Mouse (Mus musculus) midbrain, embryonic 13.5 days (tissue): ENCODE measurements around the gene Kitl. TPM values are rescaled to one million over a fixed set of nuclear protein-coding genes. Genes with fewer than 3 reads are reported as not detected.

Source experiments
- ATAC-seq: fragments of 200-750 bp; cut with Nextera tagmentation; 2 replicates; pipeline ENCODE4 v1.8.0; 2017; ENCODE audit warnings: mild to moderate bottlenecking, moderate TSS enrichment, moderate library complexity
- H3K27ac ChIP-seq: fragments of 300-500 bp; sonication (generic); 2 replicates; pipeline ENCODE4 v1.5.1; 2015; ENCODE audit warnings: inconsistent platforms, mild to moderate bottlenecking, moderate library complexity
- H3K27me3 ChIP-seq: fragments of 300-500 bp; sonication (generic); 2 replicates; pipeline ENCODE4 v1.6.1; 2015; ENCODE audit warnings: mild to moderate bottlenecking, inconsistent platforms
- H3K36me3 ChIP-seq: fragments of 300-500 bp; sonication (generic); 2 replicates; pipeline ENCODE4 v1.6.1; 2015; ENCODE audit warnings: mild to moderate bottlenecking, inconsistent platforms
- H3K4me1 ChIP-seq: fragments of 300-500 bp; sonication (generic); replicated peaks from 2 replicates; pipeline ENCODE4 v1.6.1; 2015; ENCODE audit warnings: inconsistent platforms
- H3K4me2 ChIP-seq: fragments of 300-500 bp; sonication (generic); replicated peaks from 2 replicates; pipeline ENCODE4 v1.6.1; 2015; ENCODE audit warnings: moderate library complexity, mild to moderate bottlenecking, inconsistent platforms
- H3K4me3 ChIP-seq: fragments of 300-500 bp; sonication (generic); replicated peaks from 2 replicates; pipeline ENCODE4 v1.5.1; 2015; ENCODE audit warnings: mild to moderate bottlenecking, inconsistent platforms
- H3K9ac ChIP-seq: fragments of 300-500 bp; sonication (generic); replicated peaks from 2 replicates; pipeline ENCODE4 v1.6.1; 2015; ENCODE audit warnings: mild to moderate bottlenecking, inconsistent platforms
- H3K9me3 ChIP-seq: fragments of 300-500 bp; sonication (generic); 2 replicates; pipeline ENCODE4 v1.6.1; 2016; ENCODE audit warnings: mild to moderate bottlenecking, inconsistent platforms
- WGBS: fragments of 180-500 bp; shearing (Covaris S2); methylation state at CpG from one replicate; pipeline ENCODE4 v1.1.7; 2015; 5-methylcytosine and 5-hydroxymethylcytosine counted together
- polyA plus RNA-seq: library from polyadenylated mRNA; unstranded; fragments of >200 nt; fragmentation: Nextera tagmentation; extraction: Ambion mirVana; gene quantifications from 2 replicates; pipeline ENCODE4 v1.2.1, GENCODE M21; 2015

Kitl gene
- polyA plus RNA-seq, 1 experiment from 2014 or later, result 21.4 TPM

DNA sequence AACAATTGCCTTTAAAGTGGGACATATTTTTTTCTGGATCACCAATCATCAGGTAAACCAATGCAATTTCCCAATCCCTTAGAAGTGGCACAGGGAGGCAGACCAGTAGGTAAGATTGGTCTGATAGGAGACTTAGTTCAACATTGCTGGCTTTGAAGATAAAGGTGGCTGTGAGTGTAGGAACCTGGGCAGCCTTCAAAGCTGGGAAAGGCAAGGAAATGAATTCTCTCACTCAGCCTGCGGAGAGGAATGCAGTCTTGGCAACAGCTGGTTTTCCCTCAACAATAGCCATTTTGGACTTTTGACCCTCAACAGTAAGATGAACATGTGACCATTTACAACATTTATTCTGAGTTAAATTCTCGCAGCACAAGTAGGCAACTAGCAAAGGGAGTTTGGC, 1.3 kb upstream of the Kitl start:
- no peak overlapping the region for H3K4me3 ChIP-seq
- WGBS, result 43% methylated on average over 2 of the region's 2 CpGs
- no peak overlapping the region for H3K9ac ChIP-seq
- no peaks in the 10 kb centered on the region for H3K36me3 ChIP-seq
- no peaks in the 10 kb centered on the region for H3K9me3 ChIP-seq
- H3K4me2 ChIP-seq, result no peak overlapping the region
- H3K4me1 ChIP-seq, result peaks cover 23% of the 10 kb centered on the region
- no peak overlapping the region for H3K27ac ChIP-seq
- ATAC-seq, result no peak
- peaks cover 85% of the 10 kb centered on the region for H3K27me3 ChIP-seq

DNA sequence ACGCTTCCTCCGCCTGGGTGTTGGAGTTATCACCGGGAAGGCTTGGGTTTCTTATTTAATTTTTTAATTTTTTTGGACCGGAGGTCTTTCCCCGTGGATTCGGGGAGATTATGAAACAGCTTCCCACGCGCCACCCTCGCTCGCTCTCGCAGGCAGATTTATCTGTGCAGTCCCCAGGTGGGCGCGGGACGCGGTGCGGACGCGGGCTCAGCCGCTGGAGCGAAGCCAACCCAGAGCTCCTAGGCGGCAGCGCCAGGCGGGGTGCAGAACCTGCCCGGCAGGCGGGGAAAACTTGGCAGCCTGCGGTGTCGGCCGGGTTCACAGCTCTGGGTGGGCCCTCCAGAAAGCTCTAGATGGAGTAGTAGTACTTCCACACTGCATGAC, 888 bp downstream of the Kitl start:
- Histone ChIP-seq H3K27ac (peak overlapping the region; percentile 7; the same call in 1 of the 2 replicates), H3K4me2 (peak overlapping the region; percentile 83), H3K27me3 (peaks cover 88% of the 10 kb centered on the region), H3K4me3 (peak overlapping the region; percentile 52), H3K4me1 (peaks cover 23% of the 10 kb centered on the region), H3K36me3 (no peaks in the 10 kb centered on the region), H3K9me3 (no peaks in the 10 kb centered on the region), H3K9ac (peak overlapping the region; percentile 65)
- ATAC-seq, result peak; percentile 57
- WGBS, result under 1% methylated on average over 28 of the region's 28 CpGs

DNA sequence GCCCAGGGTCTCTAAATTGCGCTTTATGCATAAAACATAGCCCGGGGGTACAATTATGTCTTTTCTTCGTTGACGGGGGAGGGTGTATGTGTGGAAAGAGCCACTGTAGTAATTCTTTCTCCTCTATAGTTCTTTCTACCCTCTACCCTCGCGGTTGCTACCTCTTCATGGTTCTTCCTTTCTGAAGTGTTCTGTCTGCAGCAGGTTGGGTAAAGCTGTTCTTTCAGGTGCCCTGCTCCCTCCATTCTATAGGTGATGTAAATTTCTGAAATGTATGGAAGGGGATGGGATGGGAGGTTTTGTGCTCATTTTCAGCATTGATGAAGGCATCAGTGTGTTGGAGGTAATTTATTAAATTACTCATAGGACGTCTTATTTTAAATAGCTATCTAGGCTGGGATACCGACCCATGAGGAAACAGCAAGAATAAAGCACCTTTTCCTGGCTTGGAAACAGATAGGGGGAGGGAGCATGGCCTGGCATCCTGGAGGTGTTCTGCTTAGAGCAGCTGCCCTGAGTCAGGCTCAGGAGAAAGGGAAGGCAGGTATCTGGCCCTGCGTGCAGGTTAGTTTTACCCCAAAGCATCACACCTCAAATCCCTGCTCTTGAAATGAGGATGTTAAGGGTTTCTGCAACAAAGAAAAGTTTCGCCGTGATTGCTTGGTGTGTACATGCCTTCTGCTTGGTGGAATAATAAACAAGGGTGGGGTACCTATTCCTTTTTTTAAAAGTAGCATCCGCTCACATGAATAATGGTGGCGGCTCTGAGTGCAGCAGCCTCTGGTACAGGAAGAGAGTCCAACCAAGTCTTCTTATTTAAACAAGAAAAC, 1.7 kb downstream of the Kitl start:
- H3K9me3 ChIP-seq, result no peaks in the 10 kb centered on the region
- peaks cover 91% of the 10 kb centered on the region for H3K27me3 ChIP-seq
- 0 out of 2 replicates have a peak overlapping the region, but pooled peaks have one; percentile 36 for H3K9ac ChIP-seq
- peak overlapping the region; percentile 52 for H3K4me3 ChIP-seq
- no peaks in the 10 kb centered on the region for H3K36me3 ChIP-seq
- peaks cover 26% of the 10 kb centered on the region for H3K4me1 ChIP-seq
- ATAC-seq, result no peak
- H3K27ac ChIP-seq, result no peak overlapping the region
- peak overlapping the region; percentile 83 for H3K4me2 ChIP-seq
- 18% methylated on average over 13 of the region's 13 CpGs for WGBS

DNA sequence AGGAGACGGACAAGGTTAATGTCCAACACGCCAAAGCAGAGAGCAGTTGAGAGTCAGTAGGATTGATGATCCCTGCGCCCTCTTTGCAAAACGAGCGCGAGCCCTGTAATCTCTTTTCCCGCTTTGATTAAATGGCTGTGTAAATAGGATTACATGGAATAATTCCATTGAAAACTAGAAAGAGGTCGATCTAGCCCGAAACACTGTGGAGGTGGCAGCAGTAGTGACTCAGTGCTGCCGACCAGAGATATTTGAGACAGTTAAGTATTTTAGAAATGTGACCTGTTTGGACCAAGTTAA, 2.3 kb downstream of the Kitl start:
- Histone ChIP-seq H3K27me3 (peaks cover 94% of the 10 kb centered on the region), H3K27ac (no peak overlapping the region)
- 2% methylated on average over 10 of the region's 10 CpGs for WGBS

DNA sequence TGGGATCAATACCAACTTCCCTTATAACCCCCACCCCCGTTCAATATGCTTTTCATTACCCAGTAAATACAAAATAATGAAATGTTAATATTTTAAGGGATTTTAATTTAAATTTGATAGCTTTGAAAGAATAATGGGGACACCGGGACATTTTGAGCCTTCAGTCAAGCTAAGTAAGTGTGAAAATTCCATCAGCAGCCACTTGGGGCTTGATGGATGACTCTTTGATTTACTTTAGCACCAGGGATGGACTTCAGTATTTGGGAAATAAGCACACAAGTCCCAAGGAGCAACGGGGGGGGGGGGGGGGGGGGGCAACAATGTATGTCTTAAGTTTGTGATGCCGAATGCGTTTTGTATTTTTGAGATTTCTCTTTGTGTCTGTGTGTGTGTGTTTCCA, 3.1 kb downstream of the Kitl start:
- Histone ChIP-seq H3K27ac (no peak overlapping the region), H3K9me3 (no peaks in the 10 kb centered on the region), H3K4me1 (peaks cover 33% of the 10 kb centered on the region), H3K4me3 (no peak overlapping the region), H3K36me3 (no peaks in the 10 kb centered on the region), H3K9ac (no peak overlapping the region), H3K4me2 (no peak overlapping the region; the same call in 1 of the 2 replicates), H3K27me3 (peaks cover 94% of the 10 kb centered on the region)
- ATAC-seq, result no peak
- WGBS, result 36% methylated on average over 5 of the region's 5 CpGs

More for the DNA sequence above, 2.3 kb downstream of the Kitl start:
- no peak for ATAC-seq
- Histone ChIP-seq H3K9ac (no peak overlapping the region), H3K9me3 (no peaks in the 10 kb centered on the region), H3K4me2 (peak overlapping the region; percentile 83), H3K4me1 (peaks cover 32% of the 10 kb centered on the region), H3K36me3 (no peaks in the 10 kb centered on the region), H3K4me3 (peak overlapping the region; percentile 52)

- no peak for ATAC-seq
- no peak overlapping the region for H3K9ac ChIP-seq
Observed at GRCm38 (mm10) chr10:100019246-100020195, 4.1 kb downstream of the Kitl start.

GRCm38 (mm10) chr10:100022090-100022834, 6.8 kb downstream of the Kitl start:
- WGBS, result 20% methylated on average over 11 of the region's 11 CpGs

More at GRCm38 (mm10) chr10:100019246-100020195, 4.1 kb downstream of the Kitl start:
- H3K27ac ChIP-seq, result no peak overlapping the region
- no peaks in the 10 kb centered on the region for H3K36me3 ChIP-seq
- H3K4me1 ChIP-seq, result peaks cover 33% of the 10 kb centered on the region
- peak overlapping the region; percentile 6; the same call in 1 of the 2 replicates for H3K4me2 ChIP-seq
- H3K4me3 ChIP-seq, result no peak overlapping the region
- H3K27me3 ChIP-seq, result peaks cover 93% of the 10 kb centered on the region
- WGBS, result 67% methylated on average over 17 of the region's 17 CpGs
- no peaks in the 10 kb centered on the region for H3K9me3 ChIP-seq

DNA sequence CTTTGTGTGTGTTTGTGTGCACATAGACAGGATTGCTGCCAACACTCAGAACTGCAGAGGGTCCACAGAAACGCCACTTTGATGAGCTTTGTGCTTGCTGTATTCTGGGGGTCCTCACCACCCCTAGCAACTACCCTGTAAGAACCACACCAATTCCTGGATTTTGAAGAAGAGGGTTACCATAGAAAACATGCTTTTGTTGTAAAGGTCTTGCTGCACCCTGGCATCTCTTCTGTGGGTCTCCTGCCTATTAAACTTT, 7.3 kb downstream of the Kitl start:
- no peak overlapping the region for H3K27ac ChIP-seq
- H3K36me3 ChIP-seq, result no peaks in the 10 kb centered on the region
- no peak overlapping the region for H3K4me3 ChIP-seq
- H3K9ac ChIP-seq, result no peak overlapping the region
- peaks cover 81% of the 10 kb centered on the region for H3K27me3 ChIP-seq
- no peaks in the 10 kb centered on the region for H3K9me3 ChIP-seq
- ATAC-seq, result 0 out of 2 replicates have a peak, but pooled peaks have one; percentile 18
- no peak overlapping the region for H3K4me2 ChIP-seq
- WGBS, result 52% methylated on average over 1 of the region's 1 CpGs
- H3K4me1 ChIP-seq, result peaks cover 12% of the 10 kb centered on the region

More at GRCm38 (mm10) chr10:100022090-100022834, 6.8 kb downstream of the Kitl start:
- ATAC-seq, result peak; percentile 67
- Histone ChIP-seq H3K9me3 (no peaks in the 10 kb centered on the region), H3K4me1 (peaks cover 17% of the 10 kb centered on the region), H3K4me2 (no peak overlapping the region), H3K9ac (no peak overlapping the region), H3K36me3 (no peaks in the 10 kb centered on the region), H3K27ac (no peak overlapping the region), H3K4me3 (no peak overlapping the region), H3K27me3 (peaks cover 86% of the 10 kb centered on the region)

DNA sequence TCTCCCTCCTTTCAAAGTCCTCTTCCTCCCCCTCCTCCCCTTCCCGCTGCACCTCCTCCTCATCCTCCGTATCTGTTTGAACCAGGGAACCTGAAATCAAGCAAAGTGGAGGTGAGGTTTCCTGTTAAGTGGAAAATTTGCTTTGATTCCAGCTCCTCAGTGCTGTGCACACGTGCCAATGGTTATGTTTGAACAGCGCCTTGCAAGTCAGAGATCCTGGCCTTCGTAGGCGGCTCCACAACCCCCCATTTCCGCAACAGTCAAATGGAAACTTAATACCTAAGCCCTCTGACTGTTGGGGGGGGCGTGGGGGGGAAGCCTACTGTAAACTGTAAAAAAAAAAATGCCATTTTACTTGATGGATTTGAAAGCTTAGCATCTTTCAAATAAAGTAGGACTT, 10.2 kb downstream of the Kitl start:
- Histone ChIP-seq H3K27ac (no peak overlapping the region), H3K27me3 (peaks cover 75% of the 10 kb centered on the region), H3K9ac (no peak overlapping the region), H3K9me3 (no peaks in the 10 kb centered on the region), H3K36me3 (no peaks in the 10 kb centered on the region), H3K4me2 (no peak overlapping the region), H3K4me3 (no peak overlapping the region), H3K4me1 (peaks cover 10% of the 10 kb centered on the region)
- ATAC-seq, result no peak
- 69% methylated on average over 8 of the region's 8 CpGs for WGBS

GRCm38 (mm10) chr10:100026778-100027177, 11.3 kb downstream of the Kitl start:
- Histone ChIP-seq H3K4me1 (peaks cover 17% of the 10 kb centered on the region), H3K27ac (no peak overlapping the region), H3K4me2 (no peak overlapping the region), H3K9me3 (no peaks in the 10 kb centered on the region), H3K9ac (no peak overlapping the region), H3K36me3 (no peaks in the 10 kb centered on the region), H3K27me3 (peaks cover 75% of the 10 kb centered on the region), H3K4me3 (no peak overlapping the region)
- no peak for ATAC-seq
- WGBS, result 87% methylated on average over 1 of the region's 1 CpGs

- no peak overlapping the region for H3K27ac ChIP-seq
- H3K36me3 ChIP-seq, result no peaks in the 10 kb centered on the region
- WGBS, result 86% methylated on average over 5 of the region's 5 CpGs
- peaks cover 10% of the 10 kb centered on the region for H3K4me1 ChIP-seq
- H3K4me3 ChIP-seq, result no peak overlapping the region
- H3K9ac ChIP-seq, result no peak overlapping the region
- H3K9me3 ChIP-seq, result no peaks in the 10 kb centered on the region
- no peak overlapping the region for H3K4me2 ChIP-seq
- ATAC-seq, result no peak
- H3K27me3 ChIP-seq, result peaks cover 65% of the 10 kb centered on the region
Observed at GRCm38 (mm10) chr10:100030385-100030784, 15.0 kb downstream of the Kitl start.
